Mouse (Mus musculus) kidney, adult 2 months (tissue): ENCODE results near the gene Samd1.

ENCODE experiments used
- CTCF ChIP-seq: fragments of 200-500 bp; conservative IDR thresholded peaks from 2 replicates; pipeline ENCODE4 v1.5.1; 2011; ENCODE audit warnings: low read depth, mild to moderate bottlenecking, control low read depth, low read length, moderate library complexity, mixed read lengths; ENCODE audit not compliant: insufficient read depth, insufficient read length
- POLR2A ChIP-seq: fragments of 200-500 bp; IDR thresholded peaks from one replicate; pipeline ENCODE4 v1.6.1; 2011; ENCODE audit warnings: low read depth, low read length, control low read depth

DNA sequence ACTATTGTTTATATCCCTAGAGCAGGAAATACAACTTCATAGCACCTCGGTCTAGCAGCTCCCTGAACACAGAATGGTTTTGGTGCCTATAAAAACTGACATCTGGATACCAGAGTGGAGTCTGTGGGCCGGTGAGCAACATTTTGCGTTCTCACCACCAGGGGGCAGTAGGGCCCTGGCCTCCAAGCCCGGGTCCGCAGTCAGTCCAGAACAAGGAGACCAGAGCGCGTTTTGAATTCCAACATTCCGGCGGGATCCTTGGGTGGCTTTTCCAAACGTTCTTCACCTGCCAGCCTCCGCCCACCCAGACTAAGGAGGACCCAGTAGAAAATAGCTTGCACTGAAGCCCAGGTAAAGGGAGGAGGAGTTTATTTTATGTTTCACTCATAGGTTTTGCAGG lies 12.4 kb downstream of the Samd1 start:
- TF ChIP-seq CTCF (peak; percentile 88), POLR2A (no peak)
